Mouse (Mus musculus) hindbrain, embryonic 15.5 days (tissue): ENCODE measurements around the gene Cdrt4. TPM values are rescaled to one million over a fixed set of nuclear protein-coding genes. Genes with fewer than 3 reads are reported as not detected.

Source experiments
- ATAC-seq: fragments of 200-750 bp; cut with Nextera tagmentation; 2 replicates; pipeline ENCODE4 v1.8.0; 2017; ENCODE audit warnings: low read depth, moderate number of reproducible peaks, moderate TSS enrichment; ENCODE audit not compliant: low FRiP score
- H3K27ac ChIP-seq: fragments of 300-500 bp; sonication (generic); replicated peaks from 2 replicates; pipeline ENCODE4 v1.5.1; 2015; ENCODE audit warnings: mild to moderate bottlenecking, inconsistent platforms
- H3K27me3 ChIP-seq: fragments of 300-500 bp; sonication (generic); 2 replicates; pipeline ENCODE4 v1.6.1; 2015; ENCODE audit warnings: control low read depth, inconsistent platforms
- H3K36me3 ChIP-seq: fragments of 300-500 bp; sonication (generic); 2 replicates; pipeline ENCODE4 v1.6.1; 2015; ENCODE audit warnings: control low read depth, inconsistent platforms
- H3K4me1 ChIP-seq: fragments of 300-500 bp; sonication (generic); replicated peaks from 2 replicates; pipeline ENCODE4 v1.6.1; 2015; ENCODE audit warnings: control low read depth, inconsistent platforms
- H3K4me2 ChIP-seq: fragments of 300-500 bp; sonication (generic); 2 replicates; pipeline ENCODE4 v1.6.1; 2015; ENCODE audit warnings: moderate library complexity, mild to moderate bottlenecking, inconsistent platforms
- H3K4me3 ChIP-seq: fragments of 300-500 bp; sonication (generic); 2 replicates; pipeline ENCODE4 v1.5.1; 2015; ENCODE audit warnings: mild to moderate bottlenecking, inconsistent platforms
- H3K9ac ChIP-seq: fragments of 300-500 bp; sonication (generic); 2 replicates; pipeline ENCODE4 v1.6.1; 2015; ENCODE audit warnings: inconsistent platforms
- H3K9me3 ChIP-seq: fragments of 300-500 bp; sonication (generic); 2 replicates; pipeline ENCODE4 v1.6.1; 2016; ENCODE audit warnings: control low read depth, inconsistent platforms
- WGBS: fragments of 180-500 bp; shearing (Covaris S2); methylation state at CpG from one replicate; pipeline ENCODE4 v1.1.7; 2015; 5-methylcytosine and 5-hydroxymethylcytosine counted together
- polyA plus RNA-seq: library from polyadenylated mRNA; unstranded; fragments of >200 nt; fragmentation: Nextera tagmentation; extraction: Ambion mirVana; gene quantifications from 2 replicates; pipeline ENCODE4 v1.2.1, GENCODE M21; 2015

Cdrt4 gene
- polyA plus RNA-seq, 1 experiment from 2014 or later: not detected

DNA sequence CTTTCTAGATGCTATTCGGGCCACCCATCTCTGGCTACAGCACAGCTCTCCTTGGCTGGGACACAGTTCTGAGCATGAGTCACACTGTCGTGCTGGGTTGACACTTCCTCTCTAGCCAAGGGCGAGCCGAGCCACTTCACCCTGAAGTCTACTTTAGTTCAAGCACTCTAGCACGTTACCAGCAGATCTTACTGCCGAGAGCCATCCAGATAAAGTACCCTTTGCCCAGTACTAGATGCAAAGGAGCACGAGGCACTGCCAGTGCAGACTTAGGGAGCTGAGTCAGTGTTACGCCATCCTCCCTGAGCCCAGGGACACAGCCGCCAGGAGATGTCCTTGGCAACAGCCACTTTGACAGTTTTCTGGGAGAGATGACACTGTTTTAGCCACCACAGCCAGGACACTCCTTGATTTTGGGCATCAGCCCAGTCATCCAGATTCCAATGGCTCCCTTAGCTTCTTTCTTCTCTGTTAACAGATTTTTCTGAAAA, 75.7 kb downstream of the Cdrt4 start:
- Histone ChIP-seq H3K4me3 (no peak overlapping the region), H3K4me1 (no peaks in the 10 kb centered on the region), H3K27me3 (no peaks in the 10 kb centered on the region), H3K27ac (no peak overlapping the region), H3K36me3 (no peaks in the 10 kb centered on the region), H3K9me3 (no peaks in the 10 kb centered on the region), H3K9ac (no peak overlapping the region), H3K4me2 (no peak overlapping the region)
- 83% methylated on average over 9 of the region's 9 CpGs for WGBS
- no peak for ATAC-seq

GRCm38 (mm10) chr11:63028131-63028530, 77.1 kb downstream of the Cdrt4 start:
- no peak overlapping the region for H3K27ac ChIP-seq
- no peak overlapping the region for H3K4me3 ChIP-seq
- ATAC-seq: no peak
- H3K27me3 ChIP-seq: no peaks in the 10 kb centered on the region
- no peaks in the 10 kb centered on the region for H3K9me3 ChIP-seq
- no peak overlapping the region for H3K4me2 ChIP-seq
- no peak overlapping the region for H3K9ac ChIP-seq
- no peaks in the 10 kb centered on the region for H3K36me3 ChIP-seq
- H3K4me1 ChIP-seq: no peaks in the 10 kb centered on the region
- 88% methylated on average over 3 of the region's 3 CpGs for WGBS

- WGBS: 69% methylated on average over 4 of the region's 4 CpGs
- H3K27me3 ChIP-seq: no peaks in the 10 kb centered on the region
- H3K36me3 ChIP-seq: no peaks in the 10 kb centered on the region
- H3K4me3 ChIP-seq: no peak overlapping the region
- no peak overlapping the region for H3K9ac ChIP-seq
- H3K4me1 ChIP-seq: no peaks in the 10 kb centered on the region
- H3K9me3 ChIP-seq: no peaks in the 10 kb centered on the region
- ATAC-seq: no peak
- H3K4me2 ChIP-seq: no peak overlapping the region
- no peak overlapping the region for H3K27ac ChIP-seq
These were observed 78.2 kb downstream of the Cdrt4 start for GRCm38 (mm10) chr11:63029148-63029714.

DNA sequence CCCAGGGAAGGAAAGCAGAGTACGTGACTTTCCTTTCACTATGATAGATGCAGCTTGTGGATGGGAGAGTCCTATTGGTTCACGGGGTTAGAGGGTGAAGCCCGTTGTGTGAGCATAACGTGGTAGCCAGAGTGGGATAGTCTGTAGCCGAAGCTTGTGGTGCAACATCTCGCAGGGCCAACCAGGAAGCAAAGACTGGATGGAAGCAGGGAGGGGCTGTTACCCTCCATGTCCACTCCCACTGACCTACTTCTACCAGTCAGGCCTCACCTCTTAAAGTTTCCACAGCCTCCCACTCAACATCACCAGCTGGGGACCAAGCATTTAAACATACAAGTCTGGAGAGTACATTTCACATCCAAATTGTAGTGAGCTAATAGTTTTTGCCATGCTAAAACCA, 78.7 kb downstream of the Cdrt4 start:
- Histone ChIP-seq H3K4me2 (no peak overlapping the region), H3K4me1 (no peaks in the 10 kb centered on the region), H3K27me3 (no peaks in the 10 kb centered on the region), H3K36me3 (no peaks in the 10 kb centered on the region), H3K9ac (no peak overlapping the region), H3K27ac (no peak overlapping the region), H3K9me3 (no peaks in the 10 kb centered on the region), H3K4me3 (no peak overlapping the region)
- no peak for ATAC-seq
- WGBS: 87% methylated on average over 6 of the region's 6 CpGs

- H3K4me2 ChIP-seq: no peak overlapping the region
- no peak overlapping the region for H3K9ac ChIP-seq
- H3K4me1 ChIP-seq: peaks cover 4% of the 10 kb centered on the region; the same call in 1 of the 2 replicates
- H3K36me3 ChIP-seq: no peaks in the 10 kb centered on the region
- H3K9me3 ChIP-seq: no peaks in the 10 kb centered on the region
- no peaks in the 10 kb centered on the region for H3K27me3 ChIP-seq
- no peak for ATAC-seq
- H3K27ac ChIP-seq: no peak overlapping the region
- WGBS: 77% methylated on average over 11 of the region's 11 CpGs
- H3K4me3 ChIP-seq: no peak overlapping the region
These were observed 84.6 kb downstream of the Cdrt4 start for GRCm38 (mm10) chr11:63035420-63036211.

- no peak for ATAC-seq
- H3K4me3 ChIP-seq: no peak overlapping the region
- no peak overlapping the region for H3K4me2 ChIP-seq
- H3K36me3 ChIP-seq: no peaks in the 10 kb centered on the region
- WGBS: 37% methylated on average over 12 of the region's 12 CpGs
- no peaks in the 10 kb centered on the region for H3K9me3 ChIP-seq
- no peak overlapping the region for H3K9ac ChIP-seq
- peaks cover 4% of the 10 kb centered on the region; the same call in 1 of the 2 replicates for H3K4me1 ChIP-seq
- H3K27ac ChIP-seq: no peak overlapping the region
- H3K27me3 ChIP-seq: no peaks in the 10 kb centered on the region
These were observed 89.1 kb downstream of the Cdrt4 start for GRCm38 (mm10) chr11:63040002-63040661.

Other genes starting within 250 kb of the Cdrt4 start
- gene Zfp287, start 219.3 kb upstream of the Cdrt4 start, polyA plus RNA-seq: 17.6 and 20.2 TPM in 2 replicates
- not detected in 2 replicates for gene Gm10428, start 198.1 kb upstream of the Cdrt4 start, polyA plus RNA-seq
- 27.0 and 31.0 TPM in 2 replicates for gene Zfp286, start 161.7 kb upstream of the Cdrt4 start, polyA plus RNA-seq
- 8.1 and 8.4 TPM in 2 replicates for gene Trim16, start 131.0 kb upstream of the Cdrt4 start, polyA plus RNA-seq
- gene Fbxw10, start 104.1 kb upstream of the Cdrt4 start, polyA plus RNA-seq: 0.18 and 0.66 TPM in 2 replicates
- gene Tvp23b, start 71.7 kb upstream of the Cdrt4 start, polyA plus RNA-seq: 52.4 and 53.8 TPM in 2 replicates
- not detected in 2 replicates for gene Tekt3, start 110.5 kb downstream of the Cdrt4 start, polyA plus RNA-seq
- 39.6 and 41.1 TPM in 2 replicates for gene Pmp22, start 177.8 kb downstream of the Cdrt4 start, polyA plus RNA-seq